Mouse (Mus musculus): ENCODE data around the gene Chd4. TPM values are rescaled to one million over a fixed set of nuclear protein-coding genes. Genes with fewer than 3 reads are reported as not detected.

The Chd4 gene
- polyA plus RNA-seq, 1 experiment from 2014 or later, result 92.4 TPM

GRCm38 (mm10) chr6:125153682-125154081 lies 57.9 kb downstream of the Chd4 start:
- Histone ChIP-seq H3K27ac (ENCODE audit: low read depth) (no peak overlapping the region), H3K27me3 (ENCODE audit: insufficient read depth, low read length) (no peaks in the 10 kb centered on the region), H3K4me3 (ENCODE audit: low read depth, low read length) (no peak overlapping the region), H3K4me2 (no peak overlapping the region), H3K9ac (no peak overlapping the region), H3K4me1 (ENCODE audit: insufficient read depth) (no peaks in the 10 kb centered on the region), H3K36me3 (ENCODE audit: insufficient read depth) (peaks cover 19% of the 10 kb centered on the region), H3K9me3 (ENCODE audit: low read depth, low read length) (no peaks in the 10 kb centered on the region)
- TF ChIP-seq CTCF (IDR thresholded peaks at IDR 0.05; ENCODE audit: low read depth), result no peak
- WGBS, result 90% methylated on average over 4 of the region's 4 CpGs
- ATAC-seq (ENCODE audit: insufficient read depth) (no peak), DNase-seq (no peak)

- Histone ChIP-seq H3K27ac (ENCODE audit: low read depth) (no peak overlapping the region), H3K4me2 (no peak overlapping the region), H3K4me1 (ENCODE audit: insufficient read depth) (no peaks in the 10 kb centered on the region), H3K36me3 (ENCODE audit: insufficient read depth) (peaks cover 28% of the 10 kb centered on the region), H3K9me3 (ENCODE audit: low read depth, low read length) (no peaks in the 10 kb centered on the region), H3K27me3 (ENCODE audit: insufficient read depth, low read length) (no peaks in the 10 kb centered on the region), H3K4me3 (ENCODE audit: low read depth, low read length) (no peak overlapping the region), H3K9ac (no peak overlapping the region)
- TF ChIP-seq CTCF (IDR thresholded peaks at IDR 0.05; ENCODE audit: low read depth), result peak; percentile 50
- DNase-seq (peak; percentile 51), ATAC-seq (ENCODE audit: insufficient read depth) (no peak)
Measured at GRCm38 (mm10) chr6:125154550-125154949, 58.8 kb downstream of the Chd4 start.

GRCm38 (mm10) chr6:125155262-125155661 lies 59.5 kb downstream of the Chd4 start:
- H3K4me3 ChIP-seq (ENCODE audit: low read depth, low read length), result no peak overlapping the region
- H3K9me3 ChIP-seq (ENCODE audit: low read depth, low read length), result no peaks in the 10 kb centered on the region
- no peaks in the 10 kb centered on the region for H3K4me1 ChIP-seq (ENCODE audit: insufficient read depth)
- H3K4me2 ChIP-seq, result no peak overlapping the region
- H3K27me3 ChIP-seq (ENCODE audit: insufficient read depth, low read length), result no peaks in the 10 kb centered on the region
- no peak overlapping the region for H3K9ac ChIP-seq
- peaks cover 33% of the 10 kb centered on the region for H3K36me3 ChIP-seq (ENCODE audit: insufficient read depth)
- ATAC-seq (ENCODE audit: insufficient read depth), result no peak
- no peak for DNase-seq
- TF ChIP-seq CTCF (IDR thresholded peaks at IDR 0.05; ENCODE audit: low read depth), result no peak
- WGBS, result 87% methylated on average over 8 of the region's 8 CpGs
- H3K27ac ChIP-seq (ENCODE audit: low read depth), result no peak overlapping the region

- no peak for ATAC-seq (ENCODE audit: insufficient read depth)
- H3K27me3 ChIP-seq (ENCODE audit: insufficient read depth, low read length), result no peaks in the 10 kb centered on the region
- H3K9me3 ChIP-seq (ENCODE audit: low read depth, low read length), result no peaks in the 10 kb centered on the region
- WGBS, result 79% methylated on average over 3 of the region's 3 CpGs
- H3K4me3 ChIP-seq (ENCODE audit: low read depth, low read length), result no peak overlapping the region
- no peak for DNase-seq
- H3K27ac ChIP-seq (ENCODE audit: low read depth), result no peak overlapping the region
- no peaks in the 10 kb centered on the region for H3K4me1 ChIP-seq (ENCODE audit: insufficient read depth)
- H3K9ac ChIP-seq, result no peak overlapping the region
- H3K4me2 ChIP-seq, result no peak overlapping the region
- TF ChIP-seq CTCF (IDR thresholded peaks at IDR 0.05; ENCODE audit: low read depth), result no peak
- H3K36me3 ChIP-seq (ENCODE audit: insufficient read depth), result peaks cover 41% of the 10 kb centered on the region
Measured at GRCm38 (mm10) chr6:125156491-125156890, 60.7 kb downstream of the Chd4 start.

DNA sequence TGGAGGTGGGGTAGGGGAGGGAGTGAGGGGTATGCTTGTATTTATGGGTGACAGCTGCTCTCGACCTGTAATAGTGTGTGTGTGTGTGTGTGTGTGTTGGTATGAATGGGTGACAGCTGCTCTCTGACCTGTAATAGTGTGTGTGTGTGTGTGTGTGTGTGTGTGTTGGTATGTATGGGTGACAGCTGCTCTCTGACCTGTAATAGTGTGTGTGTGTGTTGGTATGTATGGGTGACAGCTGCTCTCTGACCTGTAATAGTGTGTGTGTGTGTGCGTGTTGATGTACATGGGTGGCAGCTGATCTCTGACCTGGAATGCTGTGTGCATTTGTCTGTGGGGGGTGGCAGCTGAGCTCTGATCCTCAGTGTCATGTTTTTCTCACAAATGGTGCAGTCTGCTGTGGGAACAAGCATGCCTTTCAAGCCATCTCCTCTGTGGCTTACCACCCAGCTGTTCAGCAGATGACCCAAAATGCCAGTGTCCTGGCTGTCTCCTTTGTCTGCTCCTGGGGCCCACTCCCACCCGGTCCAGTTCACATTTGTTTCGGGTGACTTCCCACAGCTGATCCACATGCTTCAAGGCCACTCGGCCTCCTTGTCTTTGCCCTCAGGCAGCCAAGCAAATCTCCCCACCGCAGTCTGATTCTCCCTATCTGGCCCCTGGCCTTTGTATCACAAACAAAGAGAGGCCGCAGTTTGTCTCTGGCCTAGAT lies 61.3 kb downstream of the Chd4 start:
- H3K4me1 ChIP-seq (ENCODE audit: insufficient read depth), result no peaks in the 10 kb centered on the region
- TF ChIP-seq CTCF (IDR thresholded peaks at IDR 0.05; ENCODE audit: low read depth), result no peak
- no peak overlapping the region for H3K4me2 ChIP-seq
- no peak overlapping the region for H3K4me3 ChIP-seq (ENCODE audit: low read depth, low read length)
- no peaks in the 10 kb centered on the region for H3K27me3 ChIP-seq (ENCODE audit: insufficient read depth, low read length)
- no peak overlapping the region for H3K9ac ChIP-seq
- ATAC-seq (ENCODE audit: insufficient read depth), result no peak
- peaks cover 45% of the 10 kb centered on the region for H3K36me3 ChIP-seq (ENCODE audit: insufficient read depth)
- H3K27ac ChIP-seq (ENCODE audit: low read depth), result no peak overlapping the region
- WGBS, result 52% methylated on average over 7 of the region's 7 CpGs
- no peak for DNase-seq
- H3K9me3 ChIP-seq (ENCODE audit: low read depth, low read length), result no peaks in the 10 kb centered on the region

- no peak overlapping the region for H3K4me3 ChIP-seq (ENCODE audit: low read depth, low read length)
- H3K4me2 ChIP-seq, result no peak overlapping the region
- DNase-seq (no peak), ATAC-seq (ENCODE audit: insufficient read depth) (no peak)
- H3K9me3 ChIP-seq (ENCODE audit: low read depth, low read length), result no peaks in the 10 kb centered on the region
- H3K36me3 ChIP-seq (ENCODE audit: insufficient read depth), result peaks cover 56% of the 10 kb centered on the region
- H3K4me1 ChIP-seq (ENCODE audit: insufficient read depth), result peaks cover 6% of the 10 kb centered on the region
- H3K27me3 ChIP-seq (ENCODE audit: insufficient read depth, low read length), result no peaks in the 10 kb centered on the region
- TF ChIP-seq CTCF (IDR thresholded peaks at IDR 0.05; ENCODE audit: low read depth), result no peak
- no peak overlapping the region for H3K27ac ChIP-seq (ENCODE audit: low read depth)
- H3K9ac ChIP-seq, result no peak overlapping the region
- WGBS, result 82% methylated on average over 15 of the region's 15 CpGs
Measured at GRCm38 (mm10) chr6:125158944-125159492, 63.2 kb downstream of the Chd4 start.

DNA sequence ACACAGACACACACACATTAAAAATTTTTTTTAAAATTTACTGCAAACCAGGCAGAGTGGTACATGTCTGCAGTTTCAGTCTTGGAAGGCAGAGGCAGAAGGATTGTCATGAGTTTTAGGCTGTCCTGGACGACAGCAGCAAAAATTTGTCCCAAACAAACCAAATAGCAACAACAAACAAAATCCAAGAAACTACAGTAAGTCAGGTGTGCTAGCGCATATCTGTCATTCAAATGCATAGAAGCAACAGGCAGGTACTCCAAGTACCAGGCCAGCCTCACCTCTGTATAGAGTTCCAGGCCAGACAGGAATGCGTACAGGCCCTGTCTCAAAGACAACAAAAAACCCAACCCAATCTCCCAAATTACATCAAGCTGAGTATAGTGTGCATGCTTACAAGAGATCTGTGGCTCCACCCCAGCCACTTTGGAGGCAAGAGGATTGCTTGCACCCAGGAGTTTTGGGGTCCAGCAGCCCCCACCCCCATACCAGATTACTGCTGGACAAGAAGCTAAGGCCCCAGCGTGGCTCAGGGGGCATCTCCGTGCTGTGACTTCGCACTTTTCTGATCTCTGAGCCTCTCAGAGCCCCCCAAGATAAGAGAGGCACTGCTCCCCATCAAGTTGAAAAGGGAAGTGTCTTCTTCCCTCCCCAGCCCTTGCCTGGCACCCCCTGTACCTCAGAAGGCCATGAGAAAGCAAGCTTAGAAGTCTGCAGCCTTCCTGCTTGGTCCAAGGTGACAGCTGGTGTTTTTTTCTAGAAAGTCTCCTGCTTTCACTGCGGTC lies 64.2 kb downstream of the Chd4 start:
- Histone ChIP-seq H3K27me3 (ENCODE audit: insufficient read depth, low read length) (no peaks in the 10 kb centered on the region), H3K4me2 (no peak overlapping the region), H3K9me3 (ENCODE audit: low read depth, low read length) (no peaks in the 10 kb centered on the region), H3K36me3 (ENCODE audit: insufficient read depth) (peaks cover 62% of the 10 kb centered on the region), H3K27ac (ENCODE audit: low read depth) (no peak overlapping the region; the same call in 1 of the 2 replicates), H3K4me3 (ENCODE audit: low read depth, low read length) (no peak overlapping the region), H3K9ac (no peak overlapping the region), H3K4me1 (ENCODE audit: insufficient read depth) (peaks cover 7% of the 10 kb centered on the region)
- no peak for TF ChIP-seq CTCF (IDR thresholded peaks at IDR 0.05; ENCODE audit: low read depth)
- 71% methylated on average over 7 of the region's 7 CpGs for WGBS
- ATAC-seq (ENCODE audit: insufficient read depth), result no peak
- DNase-seq, result no peak
